Mouse (Mus musculus): ENCODE data around the gene Zdhhc7.

GRCm38 (mm10) chr8:120120951-120121350, 19.7 kb upstream of the Zdhhc7 start:
- TF ChIP-seq CTCF (IDR thresholded peaks at IDR 0.05; ENCODE audit: borderline replicate concordance, insufficient read depth, low read length) = no peak
- no peak for TF ChIP-seq POLR2A (IDR thresholded peaks at IDR 0.05; ENCODE audit: low read depth, low read length)
